Mouse (Mus musculus): ENCODE data around the gene Prox1.

Gene Prox1

GRCm38 (mm10) chr1:190143593-190143992, 26.9 kb downstream of the Prox1 start:
- DNase-seq (ENCODE audit: low read depth), result no peak

- DNase-seq (ENCODE audit: low read depth), result no peak
Measured at GRCm38 (mm10) chr1:190142584-190142983, 27.9 kb downstream of the Prox1 start.

- DNase-seq (ENCODE audit: low read depth), result no peak
Measured at GRCm38 (mm10) chr1:190140519-190140918, 30.0 kb downstream of the Prox1 start.

GRCm38 (mm10) chr1:190139711-190140405, 30.7 kb downstream of the Prox1 start:
- DNase-seq (ENCODE audit: low read depth), result no peak

GRCm38 (mm10) chr1:190137943-190138342, 32.6 kb downstream of the Prox1 start:
- no peak for DNase-seq (ENCODE audit: low read depth)

GRCm38 (mm10) chr1:190132897-190133296, 37.6 kb downstream of the Prox1 start:
- no peak for DNase-seq (ENCODE audit: low read depth)

- no peak for DNase-seq (ENCODE audit: low read depth)
Measured at GRCm38 (mm10) chr1:190130888-190131287, 39.6 kb downstream of the Prox1 start.

- DNase-seq (ENCODE audit: low read depth), result no peak
Measured at GRCm38 (mm10) chr1:190129553-190129952, 41.0 kb downstream of the Prox1 start.

- no peak for DNase-seq (ENCODE audit: low read depth)
Measured at GRCm38 (mm10) chr1:190128674-190129322, 41.7 kb downstream of the Prox1 start.

- DNase-seq (ENCODE audit: low read depth), result no peak
Measured at GRCm38 (mm10) chr1:190127878-190128277, 42.6 kb downstream of the Prox1 start.

- DNase-seq (ENCODE audit: low read depth), result no peak
Measured at GRCm38 (mm10) chr1:190127163-190127795, 43.2 kb downstream of the Prox1 start.

- DNase-seq (ENCODE audit: low read depth), result no peak
Measured at GRCm38 (mm10) chr1:190124961-190125739, 45.4 kb downstream of the Prox1 start.

- no peak for DNase-seq (ENCODE audit: low read depth)
Measured at GRCm38 (mm10) chr1:190123404-190123803, 47.1 kb downstream of the Prox1 start.

GRCm38 (mm10) chr1:190115985-190116384, 54.5 kb downstream of the Prox1 start:
- DNase-seq (ENCODE audit: low read depth), result peak; percentile 3

- no peak for DNase-seq (ENCODE audit: low read depth)
Measured at GRCm38 (mm10) chr1:190111741-190112140, 58.8 kb downstream of the Prox1 start.

GRCm38 (mm10) chr1:190107587-190107986, 62.9 kb downstream of the Prox1 start:
- DNase-seq (ENCODE audit: low read depth), result no peak

- no peak for DNase-seq (ENCODE audit: low read depth)
Measured at GRCm38 (mm10) chr1:190106674-190107420, 63.7 kb downstream of the Prox1 start.

GRCm38 (mm10) chr1:190106060-190106459, 64.5 kb downstream of the Prox1 start:
- no peak for DNase-seq (ENCODE audit: low read depth)

GRCm38 (mm10) chr1:190093326-190093725, 77.2 kb downstream of the Prox1 start:
- no peak for DNase-seq (ENCODE audit: low read depth)

- DNase-seq (ENCODE audit: low read depth), result no peak
Measured at GRCm38 (mm10) chr1:190092076-190092475, 78.4 kb downstream of the Prox1 start.

GRCm38 (mm10) chr1:190088929-190089328, 81.6 kb downstream of the Prox1 start:
- DNase-seq (ENCODE audit: low read depth), result no peak

- no peak for DNase-seq (ENCODE audit: low read depth)
Measured at GRCm38 (mm10) chr1:190085703-190086102, 84.8 kb downstream of the Prox1 start.

All from induced T-regulatory cell, adult 2 months (primary cell).